Mouse (Mus musculus) forebrain, embryonic 16.5 days (tissue): Measurements from ENCODE around the gene Slco2a1. TPM values are rescaled to one million over a fixed set of nuclear protein-coding genes. Genes with fewer than 3 reads are reported as not detected.

Experiments
- ATAC-seq: fragments of 200-750 bp; cut with Nextera tagmentation; 2 replicates; pipeline ENCODE4 v1.8.0; 2017; ENCODE audit warnings: mild to moderate bottlenecking, moderate library complexity
- H3K27ac ChIP-seq: fragments of 300-500 bp; sonication (generic); 2 replicates; pipeline ENCODE4 v1.5.1; 2014; ENCODE audit warnings: low read length, control low read depth
- H3K27me3 ChIP-seq: fragments of 300-500 bp; sonication (generic); replicated peaks from 2 replicates; pipeline ENCODE4 v1.6.1; 2014; ENCODE audit warnings: low read length; ENCODE audit not compliant: control insufficient read depth, insufficient read depth
- H3K36me3 ChIP-seq: fragments of 300-500 bp; sonication (generic); 2 replicates; pipeline ENCODE4 v1.6.1; 2014; ENCODE audit not compliant: control insufficient read depth, insufficient read depth
- H3K4me1 ChIP-seq: fragments of 300-500 bp; sonication (generic); replicated peaks from 2 replicates; pipeline ENCODE4 v1.6.1; 2014; ENCODE audit warnings: low read length; ENCODE audit not compliant: control insufficient read depth, insufficient read depth
- H3K4me2 ChIP-seq: fragments of 300-500 bp; sonication (generic); 2 replicates; pipeline ENCODE4 v1.6.1; 2014; ENCODE audit warnings: mild to moderate bottlenecking, low read length, control low read depth
- H3K4me3 ChIP-seq: fragments of 300-500 bp; sonication (generic); replicated peaks from 2 replicates; pipeline ENCODE4 v1.5.1; 2014; ENCODE audit warnings: mild to moderate bottlenecking, low read length, control low read depth
- H3K9ac ChIP-seq: fragments of 300-500 bp; sonication (generic); replicated peaks from 2 replicates; pipeline ENCODE4 v1.6.1; 2014; ENCODE audit warnings: low read depth, low read length, control low read depth
- H3K9me3 ChIP-seq: fragments of 300-500 bp; sonication (generic); 2 replicates; pipeline ENCODE4 v1.6.1; 2016; ENCODE audit warnings: low read length; ENCODE audit not compliant: control insufficient read depth
- WGBS: fragments of 180-500 bp; shearing (Covaris S2); extraction: QIAGEN DNeasy Blood & Tissue Kit; methylation state at CpG from one replicate; pipeline ENCODE4 v1.1.7; 2014; 5-methylcytosine and 5-hydroxymethylcytosine counted together
- polyA plus RNA-seq: library from polyadenylated mRNA; unstranded; fragments of >200 nt; fragmentation: Nextera tagmentation; extraction: Ambion mirVana; gene quantifications from 2 replicates; pipeline ENCODE4 v1.2.1, GENCODE M21; 2015

The Slco2a1 gene
- polyA plus RNA-seq, 1 experiment from 2014 or later, result 3.1 TPM

- Histone ChIP-seq H3K36me3 (no peaks in the 10 kb centered on the region), H3K9ac (no peak overlapping the region), H3K4me1 (peaks cover 30% of the 10 kb centered on the region), H3K9me3 (no peaks in the 10 kb centered on the region), H3K4me2 (no peak overlapping the region), H3K4me3 (no peak overlapping the region), H3K27me3 (no peaks in the 10 kb centered on the region), H3K27ac (no peak overlapping the region)
- ATAC-seq, result no peak
- 87% methylated on average over 4 of the region's 4 CpGs for WGBS
Observed at GRCm38 (mm10) chr9:103116941-103117340, 128.4 kb downstream of the Slco2a1 start.

- no peak overlapping the region for H3K9ac ChIP-seq
- H3K4me2 ChIP-seq, result no peak overlapping the region
Observed at GRCm38 (mm10) chr9:103117495-103117894, 129.0 kb downstream of the Slco2a1 start.

DNA sequence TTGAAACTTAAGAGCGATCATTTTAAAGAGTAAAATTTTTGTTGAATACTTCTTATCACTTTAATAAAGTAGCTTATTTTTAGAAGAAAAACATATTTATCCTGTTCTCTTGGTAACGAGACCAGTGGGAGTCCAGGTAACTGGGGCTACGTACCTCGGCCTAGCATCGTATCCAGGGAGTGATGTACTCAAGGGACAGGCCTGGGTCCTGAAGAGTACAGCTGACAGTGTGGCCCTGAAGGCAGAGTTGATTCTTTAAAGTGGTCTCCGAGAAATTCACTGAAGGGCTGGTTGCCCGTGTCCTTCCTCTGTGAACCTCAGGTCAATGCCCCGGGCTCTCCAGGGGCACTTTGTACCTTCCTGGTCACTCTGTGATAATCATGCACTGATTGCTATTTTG, 129.4 kb downstream of the Slco2a1 start:
- no peak for ATAC-seq
- Histone ChIP-seq H3K27me3 (no peaks in the 10 kb centered on the region), H3K4me3 (no peak overlapping the region), H3K4me1 (peaks cover 27% of the 10 kb centered on the region), H3K27ac (no peak overlapping the region), H3K9me3 (no peaks in the 10 kb centered on the region), H3K4me2 (no peak overlapping the region), H3K36me3 (no peaks in the 10 kb centered on the region), H3K9ac (no peak overlapping the region)
- WGBS, result 90% methylated on average over 8 of the region's 8 CpGs

More at GRCm38 (mm10) chr9:103117495-103117894, 129.0 kb downstream of the Slco2a1 start:
- WGBS, result 50% methylated on average over 5 of the region's 5 CpGs
- Histone ChIP-seq H3K27ac (no peak overlapping the region), H3K27me3 (no peaks in the 10 kb centered on the region), H3K36me3 (no peaks in the 10 kb centered on the region), H3K4me1 (peaks cover 30% of the 10 kb centered on the region), H3K9me3 (no peaks in the 10 kb centered on the region), H3K4me3 (no peak overlapping the region)
- no peak for ATAC-seq

DNA sequence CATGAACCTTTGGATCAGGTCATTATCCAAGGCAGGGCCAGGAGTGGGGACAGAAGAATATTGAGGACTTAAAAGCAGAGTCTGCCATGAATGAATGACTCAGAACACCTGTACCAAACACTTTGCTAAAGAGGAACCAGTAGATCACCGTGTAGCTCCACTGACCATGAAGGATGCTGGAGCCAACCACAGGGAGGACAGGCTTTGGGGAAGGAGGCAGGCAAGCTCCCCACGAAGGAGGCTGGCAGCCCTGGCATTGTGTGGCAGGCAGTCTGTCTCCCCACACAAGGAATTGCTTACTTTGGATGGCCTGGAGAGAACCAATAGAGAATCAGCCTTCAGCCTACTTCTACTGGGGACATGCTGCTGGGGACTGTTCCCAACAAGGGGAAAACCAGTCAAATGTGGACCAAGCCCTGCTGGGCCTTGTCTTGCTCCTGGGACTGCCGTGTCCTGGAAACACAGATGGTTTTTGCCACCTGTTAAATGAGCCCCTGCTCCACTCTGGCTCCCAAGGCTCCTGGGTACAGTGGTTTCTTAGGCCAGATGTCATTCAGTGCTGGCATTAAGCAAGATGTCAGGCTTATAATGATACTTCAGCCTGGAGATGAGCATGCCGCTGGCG, 130.3 kb downstream of the Slco2a1 start:
- H3K9me3 ChIP-seq, result no peaks in the 10 kb centered on the region
- H3K27ac ChIP-seq, result no peak overlapping the region
- no peaks in the 10 kb centered on the region for H3K27me3 ChIP-seq
- no peak overlapping the region for H3K4me2 ChIP-seq
- ATAC-seq, result no peak
- no peak overlapping the region for H3K4me3 ChIP-seq
- no peaks in the 10 kb centered on the region for H3K36me3 ChIP-seq
- no peak overlapping the region for H3K9ac ChIP-seq
- peaks cover 19% of the 10 kb centered on the region for H3K4me1 ChIP-seq
- WGBS, result 91% methylated on average over 5 of the region's 5 CpGs

GRCm38 (mm10) chr9:103119781-103120180, 131.3 kb downstream of the Slco2a1 start:
- no peak overlapping the region for H3K27ac ChIP-seq

DNA sequence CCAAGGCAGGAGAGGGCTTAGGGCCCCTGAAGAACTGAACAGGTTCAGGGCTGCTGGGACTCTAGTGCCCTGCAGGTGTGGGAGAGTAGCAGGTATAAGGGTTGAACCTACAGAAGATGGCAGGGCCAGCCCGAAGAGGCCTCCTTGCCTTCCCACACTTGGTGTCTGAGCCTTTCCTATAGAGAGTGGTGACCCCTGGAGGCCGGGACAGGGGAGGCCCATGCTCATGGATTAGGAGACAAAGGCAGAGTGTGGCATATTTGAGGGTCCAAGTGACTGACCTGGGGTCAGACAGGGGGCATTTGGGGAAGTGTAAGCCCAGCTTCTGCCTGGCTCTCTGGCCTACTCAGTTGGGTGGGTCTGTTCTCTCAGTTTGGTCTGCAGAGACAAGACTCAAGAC, 131.7 kb downstream of the Slco2a1 start:
- WGBS, result 53% methylated on average over 2 of the region's 2 CpGs
- Histone ChIP-seq H3K9me3 (no peaks in the 10 kb centered on the region), H3K9ac (no peak overlapping the region), H3K4me1 (0 out of 2 replicates have a peak, but pooled peaks cover 5% of the 10 kb centered on the region), H3K4me3 (no peak overlapping the region), H3K36me3 (no peaks in the 10 kb centered on the region), H3K4me2 (no peak overlapping the region), H3K27ac (no peak overlapping the region), H3K27me3 (no peaks in the 10 kb centered on the region)
- ATAC-seq, result no peak

More at GRCm38 (mm10) chr9:103119781-103120180, 131.3 kb downstream of the Slco2a1 start:
- Histone ChIP-seq H3K4me1 (peaks cover 9% of the 10 kb centered on the region; the same call in 1 of the 2 replicates), H3K4me3 (no peak overlapping the region), H3K27me3 (no peaks in the 10 kb centered on the region), H3K36me3 (no peaks in the 10 kb centered on the region), H3K4me2 (no peak overlapping the region), H3K9me3 (no peaks in the 10 kb centered on the region), H3K9ac (no peak overlapping the region)
- ATAC-seq, result no peak
- WGBS, result 86% methylated on average over 9 of the region's 9 CpGs

DNA sequence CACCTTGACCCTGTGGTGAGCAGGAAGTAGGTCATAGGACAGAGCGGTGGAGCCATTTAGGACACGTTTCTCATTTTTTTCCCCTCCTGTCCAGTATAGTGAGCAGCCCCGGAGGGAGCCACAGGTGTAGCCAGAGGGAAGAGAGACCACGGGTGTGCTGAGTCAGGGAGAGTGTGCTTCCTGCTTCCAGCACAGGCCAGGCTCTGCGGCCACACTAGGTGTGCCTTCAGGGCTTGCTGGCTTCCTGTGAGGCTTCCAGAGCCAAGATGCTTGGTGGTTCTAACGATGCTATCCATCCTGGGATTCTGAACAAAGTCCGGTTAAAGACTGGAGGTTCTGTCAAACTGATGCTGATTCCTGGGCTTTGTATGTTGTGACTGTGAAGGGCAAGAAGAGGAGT, 133.0 kb downstream of the Slco2a1 start:
- 0 out of 2 replicates have a peak, but pooled peaks cover 5% of the 10 kb centered on the region for H3K4me1 ChIP-seq
- H3K4me2 ChIP-seq, result no peak overlapping the region
- H3K9ac ChIP-seq, result no peak overlapping the region
- H3K4me3 ChIP-seq, result no peak overlapping the region
- no peaks in the 10 kb centered on the region for H3K27me3 ChIP-seq
- no peaks in the 10 kb centered on the region for H3K36me3 ChIP-seq
- ATAC-seq, result no peak
- WGBS, result 86% methylated on average over 7 of the region's 7 CpGs
- no peak overlapping the region for H3K27ac ChIP-seq
- H3K9me3 ChIP-seq, result no peaks in the 10 kb centered on the region

DNA sequence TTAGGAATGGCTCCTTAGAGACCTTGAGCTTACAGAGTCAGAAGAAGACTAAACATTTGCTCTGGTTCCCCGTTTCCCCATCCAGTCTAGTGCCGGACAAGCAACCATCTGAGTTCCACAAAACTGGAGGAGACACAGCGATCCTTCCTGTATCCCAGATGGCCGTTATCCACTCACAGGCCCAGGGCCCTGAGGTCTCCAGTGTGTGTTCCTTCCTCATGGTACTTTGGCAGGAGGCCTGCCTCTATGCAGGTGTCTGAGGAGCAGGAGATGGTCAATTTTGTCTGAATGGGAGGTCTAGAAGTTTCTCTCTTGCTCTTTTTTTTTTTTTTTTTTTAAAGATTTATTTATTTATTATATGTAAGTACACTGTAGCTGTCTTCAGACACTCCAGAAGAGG, 136.2 kb downstream of the Slco2a1 start:
- no peaks in the 10 kb centered on the region for H3K27me3 ChIP-seq
- H3K9ac ChIP-seq, result no peak overlapping the region
- no peaks in the 10 kb centered on the region for H3K9me3 ChIP-seq
- 94% methylated on average over 4 of the region's 4 CpGs for WGBS
- H3K4me1 ChIP-seq, result no peaks in the 10 kb centered on the region
- H3K4me2 ChIP-seq, result no peak overlapping the region
- H3K36me3 ChIP-seq, result peaks cover 2% of the 10 kb centered on the region; the same call in 1 of the 2 replicates
- ATAC-seq, result no peak
- no peak overlapping the region for H3K27ac ChIP-seq
- H3K4me3 ChIP-seq, result no peak overlapping the region

GRCm38 (mm10) chr9:103133493-103134124, 145.1 kb downstream of the Slco2a1 start:
- ATAC-seq, result peak; percentile 47
- peaks cover 2% of the 10 kb centered on the region; the same call in 1 of the 2 replicates for H3K36me3 ChIP-seq
- H3K9me3 ChIP-seq, result no peaks in the 10 kb centered on the region
- H3K4me3 ChIP-seq, result no peak overlapping the region
- 0 out of 2 replicates have a peak overlapping the region, but pooled peaks have one; percentile 17 for H3K9ac ChIP-seq
- no peaks in the 10 kb centered on the region for H3K27me3 ChIP-seq
- H3K27ac ChIP-seq, result peak overlapping the region; percentile 53
- 20% methylated on average over 6 of the region's 6 CpGs for WGBS
- H3K4me2 ChIP-seq, result no peak overlapping the region
- H3K4me1 ChIP-seq, result peaks cover 20% of the 10 kb centered on the region
